Mouse (Mus musculus) thymus, adult 2 months (tissue): ENCODE measurements around the gene Tomm70a.

Source experiments
- CTCF ChIP-seq: fragments of 200-500 bp; IDR thresholded peaks from 2 replicates; pipeline ENCODE4 v1.5.1; 2012; ENCODE audit warnings: mild to moderate bottlenecking, control low read depth, low read length, moderate library complexity, borderline replicate concordance; ENCODE audit not compliant: control insufficient read depth, poor library complexity, insufficient read depth; ENCODE audit errors: extremely low read depth
- POLR2A ChIP-seq: fragments of 200-500 bp; IDR thresholded peaks from 2 replicates; pipeline ENCODE4 v1.6.1; 2012; ENCODE audit warnings: mild to moderate bottlenecking, low read length, control low read depth, moderate library complexity; ENCODE audit not compliant: control insufficient read depth, poor library complexity, insufficient read depth; ENCODE audit errors: extremely low read depth

GRCm38 (mm10) chr16:57197281-57197680, 75.8 kb downstream of the Tomm70a start:
- TF ChIP-seq CTCF = no peak
- TF ChIP-seq POLR2A = no peak
